Mouse (Mus musculus) left cerebral cortex, adult 9 months (tissue): ENCODE measurements around the gene Rtf2.

Experiments used
- DNase-seq, 2 experiments: peaks; one replicate each; pipeline ENCODE4 v3.0.0; 2022; ENCODE audit warnings: low spot score in 2 of 2

The Rtf2 gene

DNA sequence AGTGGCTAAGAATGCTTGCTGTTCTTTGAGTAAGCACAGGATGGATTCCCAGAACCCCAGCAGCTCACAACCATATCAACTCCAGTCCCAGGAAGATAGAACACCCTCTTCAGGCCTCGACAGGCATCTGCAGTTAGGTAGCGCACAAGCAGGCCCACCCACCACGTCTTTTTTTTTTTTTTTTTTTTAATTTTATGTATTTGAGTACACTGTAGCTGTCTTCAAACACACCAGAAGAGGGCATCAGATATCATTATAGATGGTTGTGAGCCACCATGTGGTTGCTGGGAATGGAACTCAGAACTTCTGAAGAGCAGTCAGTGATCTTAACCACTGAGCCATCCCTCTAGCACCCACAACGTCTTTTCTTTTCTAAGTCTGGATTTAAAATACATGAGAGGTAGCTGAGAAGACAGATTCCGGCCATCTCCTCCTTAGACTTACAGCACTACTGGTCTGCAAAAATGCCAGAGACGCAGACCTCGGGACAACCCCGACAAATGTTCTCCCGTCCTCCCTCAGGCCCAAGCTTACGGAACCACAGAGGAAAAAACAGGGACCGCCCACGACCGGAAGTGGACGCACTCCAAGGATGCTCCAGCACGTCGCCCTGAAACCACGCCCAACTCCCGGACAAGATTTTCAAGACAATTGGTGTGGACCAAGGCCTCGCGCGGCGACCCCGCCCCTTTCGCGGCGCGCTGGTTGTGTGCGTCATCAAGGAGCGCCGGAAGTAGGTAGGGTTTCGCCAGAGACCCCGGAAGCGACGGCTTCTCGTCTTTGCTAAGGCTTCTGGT, at the start of gene Rtf2:
TSS of gene Rtf2 (plus strand) at position 714 of the 797 bp plus-strand sequence.
- peak; percentile 96 to 100 for DNase-seq

DNA sequence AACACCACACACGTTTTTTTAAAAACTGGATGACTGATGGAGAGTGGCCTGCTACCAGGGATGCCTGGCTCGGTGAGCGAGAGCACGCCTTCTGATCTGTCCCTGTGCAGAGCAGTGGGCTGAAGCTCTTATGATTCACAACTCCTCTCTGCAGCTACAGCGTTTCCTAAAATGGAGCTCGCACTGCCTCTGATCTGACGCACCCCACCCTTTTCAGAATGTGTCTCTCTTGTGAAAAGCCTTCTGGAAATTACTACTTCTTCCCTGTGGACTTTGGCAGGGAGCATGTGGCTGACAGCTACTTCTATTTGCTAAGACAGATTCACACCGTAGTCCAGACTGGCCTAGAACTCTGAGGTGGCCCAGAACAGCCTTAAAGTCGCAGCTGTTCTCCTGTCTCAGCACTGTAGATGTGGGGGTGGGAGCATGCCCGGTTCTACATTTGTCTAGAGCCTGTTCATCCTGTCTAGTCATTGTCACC, 48.3 kb upstream of the Rtf2 start:
- peak; percentile 65 to 78 for DNase-seq

DNA sequence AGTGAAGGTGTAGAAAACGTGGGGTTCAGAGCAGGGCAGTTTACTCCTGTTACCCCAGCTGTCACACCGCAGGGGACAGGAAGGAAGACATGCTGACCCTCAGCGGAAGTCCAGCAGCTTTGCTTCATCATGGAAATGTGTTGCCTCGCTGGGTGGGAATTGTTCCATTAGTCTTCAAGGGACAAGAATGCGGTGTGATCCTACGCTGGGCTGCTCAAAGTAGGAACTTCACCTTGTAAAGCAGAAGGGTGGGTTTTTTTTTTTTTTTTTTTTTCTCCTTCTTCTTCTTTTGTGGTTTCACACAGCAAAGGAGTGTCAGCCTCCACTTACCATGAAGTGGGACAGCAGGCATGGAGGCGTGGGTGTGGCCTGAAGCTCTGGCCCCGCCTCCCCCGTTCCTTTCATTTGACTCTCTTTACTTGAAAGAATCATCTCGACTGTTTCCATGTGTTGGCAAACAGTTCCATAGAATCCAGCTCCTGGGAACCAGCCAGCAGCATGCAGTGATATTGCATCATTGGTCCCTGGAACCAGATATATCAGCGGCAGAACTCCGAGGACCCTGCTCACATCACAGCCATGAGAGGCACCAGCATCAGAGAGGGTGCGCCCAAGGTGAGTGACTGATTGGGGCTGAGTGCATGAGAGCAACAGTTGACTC, 46.8 kb upstream of the Rtf2 start, which contains the start of gene Cass4:
TSS of gene Cass4 (plus strand) at position 404 of the 661 bp plus-strand sequence.
- DNase-seq, result no peak

DNA sequence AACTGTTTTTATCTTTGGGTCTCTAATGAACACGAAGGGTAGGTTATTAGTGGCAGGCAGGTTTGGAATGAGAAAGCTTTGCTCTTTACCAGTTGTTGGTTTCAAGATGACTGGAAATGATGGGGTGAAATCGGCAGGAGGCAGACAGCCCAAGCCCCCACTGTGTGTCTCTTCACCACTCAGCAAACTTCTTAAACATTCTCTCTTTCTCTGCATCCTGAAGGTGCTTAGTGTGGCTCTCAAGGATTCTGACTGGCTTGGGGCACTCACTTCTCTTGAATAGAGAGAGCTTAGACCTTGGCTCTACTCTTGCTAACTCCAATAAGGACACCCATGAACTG, 46.3 kb upstream of the Rtf2 start:
- DNase-seq, result no peak

DNA sequence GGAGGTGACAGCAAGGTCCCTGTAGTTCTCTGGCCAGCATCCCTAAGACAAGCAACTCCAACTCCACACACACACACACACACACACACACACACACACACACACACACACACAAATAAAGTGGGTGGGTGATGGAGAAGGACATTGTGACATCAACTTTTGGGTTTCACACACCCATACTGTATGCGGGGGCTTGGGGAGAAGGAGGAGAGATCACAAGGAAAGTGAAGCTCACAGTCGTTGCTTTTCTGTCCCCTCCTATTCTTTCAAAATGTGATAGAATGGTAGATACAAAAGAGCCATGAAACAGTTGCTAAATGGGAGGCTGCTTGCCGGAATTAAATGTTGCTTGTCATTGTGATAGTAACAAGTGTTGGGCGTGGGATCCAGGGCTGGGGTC, 45.7 kb upstream of the Rtf2 start:
- DNase-seq, result no peak

DNA sequence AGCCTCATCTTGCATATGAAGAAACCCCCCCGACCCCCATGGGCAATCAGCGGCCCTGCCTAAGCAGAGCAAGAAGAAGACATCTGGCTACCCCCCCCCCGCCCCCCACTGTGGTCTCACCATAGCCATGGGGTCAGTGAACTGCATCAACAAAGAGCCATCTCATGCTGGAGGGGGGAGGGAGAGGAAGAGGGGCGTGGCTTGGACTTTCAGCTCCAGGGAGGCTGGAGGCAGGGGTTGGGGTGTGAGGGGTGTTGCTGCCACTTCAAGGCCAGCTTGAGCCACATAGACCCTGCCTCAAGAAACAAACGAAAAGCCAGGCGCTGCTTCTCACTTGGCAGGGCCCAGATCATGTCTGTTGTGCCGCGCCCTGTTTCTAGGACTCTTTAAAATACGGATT, 44.4 kb upstream of the Rtf2 start:
- no peak for DNase-seq

DNA sequence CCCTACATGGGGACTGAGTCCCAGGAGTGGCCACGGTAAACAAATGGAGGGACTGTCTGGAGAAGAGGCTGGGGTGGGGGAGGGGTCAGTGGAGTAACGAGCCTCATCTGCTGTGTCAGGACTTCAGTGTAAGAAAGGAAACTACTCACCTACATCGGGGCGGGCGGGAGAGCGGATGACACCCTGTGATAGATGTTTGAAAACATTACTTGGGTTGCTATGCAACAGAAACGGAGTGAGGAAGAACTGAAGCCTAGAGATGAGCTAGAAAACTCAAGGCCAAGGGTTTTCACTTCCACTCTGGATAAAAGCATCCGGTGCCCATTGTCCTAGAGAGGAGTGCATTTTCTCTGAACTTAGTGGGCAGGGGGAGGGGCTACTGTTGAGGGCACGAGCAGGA, 40.5 kb upstream of the Rtf2 start:
- DNase-seq, result no peak

DNA sequence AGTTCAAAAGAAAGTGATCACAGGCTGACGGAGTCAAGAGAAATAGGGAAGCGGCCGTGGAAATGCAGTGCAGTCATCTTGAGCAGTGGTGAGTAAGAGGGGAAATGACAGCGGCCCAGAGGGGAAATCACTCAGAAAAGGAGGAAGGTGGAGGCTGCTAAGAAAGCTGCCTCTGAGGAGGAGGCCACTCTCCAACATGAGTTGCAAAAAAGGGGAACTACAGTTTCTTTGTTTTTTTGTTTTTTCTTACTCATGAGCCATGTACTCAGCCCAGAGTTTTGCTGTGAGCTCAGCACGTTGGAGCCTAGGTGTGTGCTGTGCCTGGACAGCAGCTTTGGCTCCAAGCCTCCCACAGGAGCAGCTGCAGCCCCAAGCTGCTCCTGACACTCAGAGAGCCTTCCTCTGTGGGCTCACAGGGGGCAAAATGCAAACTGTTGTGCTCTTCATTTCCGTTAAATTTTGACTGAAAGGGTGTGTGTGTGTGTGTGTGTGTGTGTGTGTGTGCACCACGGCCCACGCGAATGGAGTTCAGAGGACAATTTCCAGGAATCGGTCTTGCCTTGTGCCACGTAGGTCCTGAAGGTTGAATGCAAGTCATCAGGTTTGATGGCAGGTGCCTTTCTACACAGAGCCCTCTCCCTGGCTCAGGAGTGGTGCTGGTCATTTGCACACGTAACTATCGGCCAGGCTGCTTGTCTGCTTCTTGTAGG, 39.1 kb upstream of the Rtf2 start:
- peak in 1 of 2 experiments; percentile 22 for DNase-seq

DNA sequence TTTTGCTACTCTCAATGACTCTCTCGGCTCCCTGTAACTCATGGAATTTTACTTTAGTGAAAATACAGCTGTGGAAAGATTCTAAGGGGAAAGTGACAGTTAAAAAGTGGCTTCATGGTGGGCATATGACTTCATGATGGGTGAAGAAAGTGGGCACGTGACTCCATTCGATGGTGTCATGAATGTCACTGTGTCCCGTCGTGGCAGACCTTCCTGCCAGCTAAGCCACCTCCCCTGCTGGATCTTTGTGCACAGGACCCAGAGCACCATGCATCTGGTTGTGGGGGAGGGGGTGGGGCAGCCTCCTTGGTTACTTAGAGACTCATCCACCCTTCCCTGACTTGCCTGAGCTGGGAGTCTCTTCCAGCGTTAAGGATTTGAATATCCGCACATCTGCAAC, 36.1 kb upstream of the Rtf2 start:
- DNase-seq, result no peak

DNA sequence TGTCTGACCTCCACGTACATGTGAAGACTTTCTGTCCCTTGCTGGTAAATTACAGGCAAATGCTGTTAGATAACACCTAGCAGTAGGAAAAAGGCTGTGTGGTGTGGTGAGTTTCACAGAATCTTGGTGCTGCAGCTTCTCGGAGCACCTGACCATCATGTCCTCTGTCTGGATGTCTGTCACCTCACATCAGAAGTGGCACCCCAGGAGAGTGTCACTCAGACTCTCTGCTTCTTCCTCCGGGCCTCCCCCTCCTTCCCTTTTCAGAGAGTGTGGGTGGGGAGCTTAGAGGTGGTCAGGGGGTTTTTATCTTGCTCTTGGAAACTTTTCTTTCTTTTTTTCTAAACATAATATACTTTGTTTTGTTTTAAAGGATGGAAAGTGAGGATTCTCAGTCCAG, 35.3 kb upstream of the Rtf2 start:
- no peak for DNase-seq

DNA sequence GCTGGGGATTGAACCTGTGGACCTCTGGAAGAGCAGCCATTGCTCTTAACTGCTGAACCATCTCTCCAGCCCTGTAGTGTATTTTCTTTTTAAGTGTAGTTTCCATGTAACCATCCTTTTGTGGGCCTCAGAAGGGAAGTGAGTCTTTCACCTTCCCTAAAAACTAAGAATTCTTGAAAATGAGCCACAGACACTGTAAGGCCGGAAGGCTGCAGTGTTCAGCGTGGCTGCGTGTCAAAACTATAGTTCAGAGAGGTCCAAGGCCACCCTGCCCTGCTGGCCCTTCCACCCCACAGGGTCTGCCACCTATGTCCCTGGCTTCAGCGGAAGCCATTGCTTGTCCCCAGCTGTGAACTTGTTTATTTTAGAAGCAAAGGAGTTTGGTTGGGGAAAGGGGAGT, 34.2 kb upstream of the Rtf2 start:
- DNase-seq, result no peak

DNA sequence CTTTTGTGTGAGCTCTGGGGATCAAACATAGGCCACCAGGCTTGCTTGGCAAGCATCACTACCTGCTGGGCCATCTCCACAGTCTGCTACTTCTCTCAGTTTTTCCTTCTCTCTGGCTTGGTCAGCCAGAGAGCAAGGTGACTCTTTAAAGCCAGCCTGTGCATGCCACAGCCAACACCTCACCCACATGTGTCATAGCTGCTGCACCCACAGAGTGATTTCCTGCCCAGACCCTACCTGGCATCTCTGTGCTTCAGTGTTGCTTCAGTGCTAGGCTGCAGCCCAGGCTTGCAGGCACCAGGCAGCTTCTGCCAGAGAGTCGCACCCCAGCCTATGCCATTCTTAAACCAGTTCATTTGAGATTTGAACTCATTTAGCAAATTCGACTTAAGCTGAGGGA, 32.9 kb upstream of the Rtf2 start:
- no peak for DNase-seq

DNA sequence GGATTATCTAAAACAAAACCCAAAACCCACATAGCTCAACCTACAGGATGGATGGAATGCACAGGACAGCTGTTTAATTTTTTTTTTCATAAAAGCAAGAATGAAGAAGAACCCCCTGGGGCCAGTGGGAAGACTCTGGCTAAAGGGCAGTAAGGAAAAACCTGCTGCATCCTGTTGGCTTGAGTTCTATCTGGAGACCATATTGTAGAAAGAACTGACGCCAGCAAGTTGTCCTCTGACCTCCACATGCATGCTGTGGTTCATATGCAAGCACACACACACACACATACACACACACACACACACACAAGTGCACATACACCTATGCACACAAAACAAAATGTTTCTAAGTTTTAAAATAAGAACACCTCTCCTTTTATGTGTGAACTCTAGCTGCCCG, 29.7 kb upstream of the Rtf2 start:
- DNase-seq, result no peak

DNA sequence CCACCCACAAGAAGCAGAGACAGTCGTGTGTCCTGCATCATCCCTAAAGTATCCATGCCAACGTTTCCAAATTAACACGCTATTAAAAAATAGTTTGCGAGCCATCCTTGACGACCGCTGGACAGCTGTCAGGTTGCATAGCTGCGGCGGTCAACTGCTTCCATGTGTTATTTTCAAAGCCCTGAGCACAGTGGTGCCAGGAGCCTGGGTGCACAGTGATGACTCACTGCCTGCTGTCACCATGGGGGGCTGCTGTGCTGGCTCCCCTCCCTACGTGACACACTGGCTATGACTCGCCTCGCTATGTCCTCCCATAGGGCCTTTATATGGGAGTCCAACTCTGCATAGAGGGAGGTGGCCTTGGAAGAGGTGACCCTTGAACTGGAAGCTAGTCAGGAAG, 29.3 kb upstream of the Rtf2 start:
- no peak for DNase-seq

DNA sequence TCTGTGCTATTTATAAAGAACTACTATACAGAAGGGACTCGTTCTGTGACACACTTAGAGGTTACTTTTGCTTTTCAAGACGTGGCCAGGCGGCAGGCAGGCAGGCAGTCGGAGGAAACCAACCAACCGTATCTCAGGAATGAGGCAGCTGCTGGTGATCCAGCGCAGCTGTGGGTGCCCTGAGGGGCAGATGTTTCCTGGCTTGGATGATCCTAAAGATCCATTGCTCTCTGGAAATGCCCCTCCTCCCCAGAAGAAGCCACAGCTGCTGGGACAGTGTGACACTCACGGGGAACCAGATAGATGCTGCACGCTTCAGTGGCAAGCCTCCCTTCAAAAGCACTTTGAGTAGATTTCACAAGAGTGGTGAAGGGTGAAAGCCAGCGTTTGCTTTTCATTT, 27.9 kb upstream of the Rtf2 start:
- no peak for DNase-seq

DNA sequence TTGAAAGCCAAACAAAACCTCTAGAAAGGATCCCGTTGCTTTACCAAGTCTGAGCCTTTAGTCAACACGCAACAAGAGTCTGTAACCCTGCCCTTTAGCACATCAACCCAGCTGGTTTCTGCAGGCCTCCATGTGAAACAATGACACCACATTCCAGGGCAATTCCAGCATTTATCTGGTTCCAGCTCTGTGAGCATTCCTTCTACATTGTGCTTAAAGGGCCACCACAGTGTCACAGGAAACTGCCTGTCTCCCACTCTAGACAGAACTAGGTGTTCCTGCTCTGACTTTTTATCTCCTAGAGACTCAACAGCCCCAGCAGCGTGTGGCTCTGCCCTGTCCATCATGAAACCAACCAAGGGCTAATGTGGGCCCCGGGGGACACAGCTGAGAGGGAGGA, 27.1 kb upstream of the Rtf2 start:
- no peak for DNase-seq

DNA sequence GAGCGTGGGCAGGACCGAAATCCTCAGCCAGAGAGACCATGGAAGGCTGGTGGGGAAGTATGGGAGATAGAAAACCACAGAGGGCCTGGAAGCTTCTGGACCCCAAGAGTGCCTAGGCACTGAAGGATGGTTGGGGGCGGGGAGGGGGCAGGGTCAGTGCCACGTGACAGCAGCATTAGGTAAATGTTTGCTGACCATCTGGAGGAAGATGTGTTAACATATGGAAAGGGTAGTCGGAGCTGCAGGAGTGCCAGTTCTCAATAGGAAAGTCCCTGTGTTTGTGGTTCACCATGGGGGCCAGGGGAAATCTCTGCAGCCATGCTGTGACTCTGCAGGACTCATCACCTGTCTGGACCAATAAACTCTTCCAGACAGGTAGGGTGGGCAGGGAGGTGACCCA, 26.5 kb upstream of the Rtf2 start:
- DNase-seq, result no peak

DNA sequence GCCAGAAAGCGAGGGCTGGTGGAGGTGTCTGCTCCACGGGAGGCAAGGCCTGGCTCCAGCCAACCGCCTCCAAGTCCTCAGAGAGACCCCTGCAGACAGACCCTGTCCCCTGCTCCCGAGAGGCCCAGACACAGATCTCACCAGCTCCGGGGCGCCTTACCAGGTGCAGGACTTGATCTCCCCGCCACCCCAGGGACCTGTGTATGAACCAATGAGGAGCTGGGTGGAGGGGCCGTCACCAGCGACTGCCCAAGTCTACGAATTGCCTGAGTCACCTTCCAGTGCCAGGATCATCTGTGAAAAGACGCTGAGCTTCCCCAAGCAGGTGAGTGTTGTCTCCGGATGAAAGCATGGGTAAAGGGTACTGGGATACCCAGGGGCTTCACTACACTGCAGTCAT, 24.1 kb upstream of the Rtf2 start:
- no peak for DNase-seq

DNA sequence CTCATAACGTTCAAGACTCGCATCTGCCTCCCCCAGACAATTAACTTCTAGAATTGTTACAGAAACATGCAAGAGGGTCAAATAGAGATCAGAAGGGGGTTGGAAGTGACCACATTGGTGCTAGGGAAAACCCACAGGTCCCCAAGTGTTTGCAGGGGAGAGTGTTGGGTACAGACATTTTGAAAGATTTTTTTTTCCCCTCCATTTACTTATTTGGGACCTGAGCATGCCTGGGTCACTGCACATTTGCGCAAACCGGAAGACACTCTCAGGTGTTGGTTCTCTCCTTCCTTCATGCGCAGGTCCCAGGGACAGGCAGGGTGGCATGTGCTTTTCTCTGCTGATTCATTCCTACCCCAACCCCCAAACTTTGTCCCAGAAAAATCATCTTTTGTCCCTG, 23.5 kb upstream of the Rtf2 start:
- no peak for DNase-seq

DNA sequence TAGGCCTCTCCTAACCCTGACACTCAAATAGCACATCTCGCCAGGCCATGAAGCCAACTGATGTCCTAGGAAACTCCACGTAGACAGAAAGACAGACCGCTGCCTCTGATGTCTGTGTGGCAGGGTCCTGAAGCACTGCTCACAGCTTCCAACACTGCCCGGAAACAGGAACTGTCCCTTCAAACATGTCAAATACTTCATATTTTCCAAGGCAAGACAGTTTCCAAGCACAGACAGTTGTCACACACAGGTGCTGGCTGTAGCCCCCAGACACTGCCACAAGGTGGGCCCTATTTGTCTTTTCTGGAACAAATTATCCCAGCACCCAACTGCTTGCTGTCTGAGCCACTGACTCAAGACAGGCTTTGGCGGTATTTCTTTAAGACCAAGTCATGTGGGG, 22.1 kb upstream of the Rtf2 start:
- no peak for DNase-seq

DNA sequence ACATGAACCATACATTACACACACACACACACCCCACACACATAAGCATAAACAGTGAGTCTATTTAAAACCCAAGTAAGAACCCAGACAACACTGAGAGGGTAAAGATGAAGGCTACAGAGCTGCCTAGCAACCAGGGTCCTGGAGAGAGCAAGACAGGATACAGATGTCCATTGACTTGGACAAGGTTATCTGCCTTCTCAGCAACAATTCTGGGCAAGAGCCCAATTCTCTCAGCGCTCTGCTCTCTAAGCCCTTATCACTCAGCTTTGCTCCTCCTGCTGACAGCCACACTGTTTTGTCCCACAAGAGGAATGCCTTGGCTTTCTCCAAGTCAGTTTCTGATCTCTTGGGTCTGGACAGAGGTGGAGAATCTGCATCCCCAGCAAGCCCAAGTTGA, 9.7 kb upstream of the Rtf2 start:
- no peak for DNase-seq

DNA sequence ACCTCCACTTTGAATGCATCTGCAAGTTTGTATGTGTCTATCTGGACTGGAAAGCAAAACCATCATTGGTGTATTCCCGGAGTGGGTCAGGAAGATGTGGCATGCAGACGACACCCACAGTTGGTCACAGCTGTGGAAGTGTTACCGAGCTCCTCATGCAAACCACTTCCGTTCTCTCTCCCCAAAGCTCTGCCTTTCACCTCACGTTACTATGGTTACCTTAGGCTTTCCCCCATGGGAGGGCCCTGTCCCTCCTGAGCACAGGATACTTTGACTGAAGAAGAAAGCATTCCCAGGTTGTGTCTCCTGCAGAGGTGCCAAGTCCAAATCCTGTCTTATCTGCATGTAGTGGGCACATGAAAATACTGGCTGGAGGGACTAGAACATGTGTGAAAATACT, 6.6 kb upstream of the Rtf2 start:
- no peak for DNase-seq

DNA sequence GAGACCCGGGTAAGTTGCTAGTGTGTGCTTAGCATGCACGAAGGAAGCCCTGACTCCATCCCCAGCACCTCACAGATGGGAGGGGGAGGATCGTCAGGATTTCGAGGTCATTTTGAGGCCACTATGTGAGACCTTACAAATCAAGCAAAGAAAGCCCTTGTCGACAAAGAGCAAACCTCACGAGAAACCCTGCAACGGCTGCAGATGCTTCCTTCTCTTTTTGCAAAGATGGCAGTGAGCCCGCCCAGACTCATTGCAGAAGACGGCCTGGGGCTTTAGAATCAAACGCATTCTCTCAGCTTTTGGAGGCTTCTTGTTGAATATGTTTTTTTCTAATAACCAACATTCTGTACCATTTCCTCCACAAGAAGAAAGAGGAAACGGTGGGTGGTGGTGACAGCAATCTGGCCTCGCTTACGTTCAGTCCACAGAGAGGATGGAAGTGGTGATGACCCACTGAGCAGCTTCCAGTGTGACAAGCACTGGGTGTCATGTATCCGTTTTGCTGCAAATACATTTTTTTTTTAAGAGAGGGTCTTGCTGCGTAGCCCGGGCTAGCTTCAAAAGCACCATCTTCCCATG, 2.9 kb upstream of the Rtf2 start:
- no peak for DNase-seq
